Mouse (Mus musculus): ENCODE data around the gene Vps52. TPM values are rescaled to one million over a fixed set of nuclear protein-coding genes. Genes with fewer than 3 reads are reported as not detected.

The Vps52 gene
- polyA plus RNA-seq, 1 experiment from 2014 or later: 69.6 TPM

DNA sequence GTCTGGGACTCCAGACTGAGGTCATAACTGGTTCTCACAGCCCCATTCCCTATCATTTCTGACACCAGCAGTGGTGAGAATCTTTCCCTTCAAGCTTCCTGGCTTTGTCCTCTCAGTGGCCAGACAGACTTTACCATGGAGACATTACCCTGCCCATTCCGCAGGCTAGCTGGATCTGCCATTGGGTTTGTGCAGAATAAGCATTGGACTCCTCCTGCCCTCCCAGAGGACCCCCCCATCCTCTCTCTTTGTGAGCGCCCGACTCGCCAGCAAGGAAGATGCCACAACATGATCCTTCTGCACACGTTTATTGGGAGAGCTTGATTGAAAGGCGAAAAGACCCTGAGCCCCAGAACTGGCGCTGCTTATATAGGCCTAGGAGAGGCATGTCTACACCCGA lies 57.8 kb downstream of the Vps52 start:
- H3K36me3 ChIP-seq: peaks cover 16% of the 10 kb centered on the region
- ATAC-seq (ENCODE audit: low FRiP score): no peak
- no peak overlapping the region for H3K9ac ChIP-seq
- no peak overlapping the region for H3K27ac ChIP-seq
- H3K9me3 ChIP-seq: no peaks in the 10 kb centered on the region
- H3K4me3 ChIP-seq: no peak overlapping the region
- H3K27me3 ChIP-seq: no peaks in the 10 kb centered on the region
- H3K4me2 ChIP-seq: no peak overlapping the region
- H3K4me1 ChIP-seq (replicated peaks): no peaks in the 10 kb centered on the region
- 97% methylated on average over 8 of the region's 8 CpGs for WGBS

Other genes with a start within 250 kb of the Vps52 start
- gene March2, start 237.1 kb upstream of the Vps52 start, polyA plus RNA-seq (2015; fragmentation: Nextera tagmentation; extraction: Ambion mirVana): 68.4 and 69.1 TPM in 2 replicates
- gene Rab11b, start 195.3 kb upstream of the Vps52 start, polyA plus RNA-seq (2015; fragmentation: Nextera tagmentation; extraction: Ambion mirVana): 494 and 549 TPM in 2 replicates
- gene Angptl4, start 174.0 kb upstream of the Vps52 start, polyA plus RNA-seq (2015; fragmentation: Nextera tagmentation; extraction: Ambion mirVana): 23.5 and 24.7 TPM in 2 replicates
- gene Kank3, start 145.3 kb upstream of the Vps52 start, polyA plus RNA-seq (2015; fragmentation: Nextera tagmentation; extraction: Ambion mirVana): 37.4 and 40.5 TPM in 2 replicates
- 683 and 734 TPM in 2 replicates for gene Rps28, start 131.2 kb upstream of the Vps52 start, polyA plus RNA-seq (2015; fragmentation: Nextera tagmentation; extraction: Ambion mirVana)
- gene Ndufa7, start 131.2 kb upstream of the Vps52 start, polyA plus RNA-seq (2015; fragmentation: Nextera tagmentation; extraction: Ambion mirVana): 497 and 540 TPM in 2 replicates
- gene Cd320, start 112.7 kb upstream of the Vps52 start, polyA plus RNA-seq (2015; fragmentation: Nextera tagmentation; extraction: Ambion mirVana): 59.0 and 60.3 TPM in 2 replicates
- gene Gm7029, start 82.0 kb upstream of the Vps52 start, polyA plus RNA-seq (2015; fragmentation: Nextera tagmentation; extraction: Ambion mirVana): not detected in 2 replicates
- 1.8 and 2.1 TPM in 2 replicates for gene Kifc1, start 65.2 kb upstream of the Vps52 start, polyA plus RNA-seq (2015; fragmentation: Nextera tagmentation; extraction: Ambion mirVana)
- gene Platr17, start 50.7 kb upstream of the Vps52 start, polyA plus RNA-seq (2015; fragmentation: Nextera tagmentation; extraction: Ambion mirVana): 0.41 and 0.49 TPM in 2 replicates
- gene Daxx, start 46.4 kb upstream of the Vps52 start, polyA plus RNA-seq (2015; fragmentation: Nextera tagmentation; extraction: Ambion mirVana): 48.1 and 54.6 TPM in 2 replicates
- 26.8 and 29.2 TPM in 2 replicates for gene Tapbp, start 39.9 kb upstream of the Vps52 start, polyA plus RNA-seq (2015; fragmentation: Nextera tagmentation; extraction: Ambion mirVana)
- gene Zbtb22, start 39.9 kb upstream of the Vps52 start, polyA plus RNA-seq (2015; fragmentation: Nextera tagmentation; extraction: Ambion mirVana): 16.8 and 18.7 TPM in 2 replicates
- gene Rgl2, start 26.3 kb upstream of the Vps52 start, polyA plus RNA-seq (2015; fragmentation: Nextera tagmentation; extraction: Ambion mirVana): 56.7 and 56.9 TPM in 2 replicates
- gene Pfdn6, start 15.5 kb upstream of the Vps52 start, polyA plus RNA-seq (2015; fragmentation: Nextera tagmentation; extraction: Ambion mirVana): 186 and 199 TPM in 2 replicates
- gene Wdr46, start 15.2 kb upstream of the Vps52 start, polyA plus RNA-seq (2015; fragmentation: Nextera tagmentation; extraction: Ambion mirVana): 24.3 and 25.2 TPM in 2 replicates
- gene B3galt4, start 4.3 kb upstream of the Vps52 start, polyA plus RNA-seq (2015; fragmentation: Nextera tagmentation; extraction: Ambion mirVana): 12.2 TPM in 2 replicates
- 928 and 950 TPM in 2 replicates for gene Rps18, start 189 bp downstream of the Vps52 start, polyA plus RNA-seq (2015; fragmentation: Nextera tagmentation; extraction: Ambion mirVana)
- gene H2-K1, start 44.5 kb downstream of the Vps52 start, polyA plus RNA-seq (2015; fragmentation: Nextera tagmentation; extraction: Ambion mirVana): 12.2 and 13.0 TPM in 2 replicates
- 19.2 and 21.5 TPM in 2 replicates for gene Ring1, start 68.9 kb downstream of the Vps52 start, polyA plus RNA-seq (2015; fragmentation: Nextera tagmentation; extraction: Ambion mirVana)
- 62.9 and 65.0 TPM in 2 replicates for gene H2-Ke6, start 72.2 kb downstream of the Vps52 start, polyA plus RNA-seq (2015; fragmentation: Nextera tagmentation; extraction: Ambion mirVana)
- 164 and 172 TPM in 2 replicates for gene Slc39a7, start 75.9 kb downstream of the Vps52 start, polyA plus RNA-seq (2015; fragmentation: Nextera tagmentation; extraction: Ambion mirVana)
- gene Rxrb, start 76.0 kb downstream of the Vps52 start, polyA plus RNA-seq (2015; fragmentation: Nextera tagmentation; extraction: Ambion mirVana): 56.8 and 59.2 TPM in 2 replicates
- 3.2 and 3.8 TPM in 2 replicates for gene Col11a2, start 83.6 kb downstream of the Vps52 start, polyA plus RNA-seq (2015; fragmentation: Nextera tagmentation; extraction: Ambion mirVana)
- gene H2-Oa, start 136.5 kb downstream of the Vps52 start, polyA plus RNA-seq (2015; fragmentation: Nextera tagmentation; extraction: Ambion mirVana): 0.18 TPM in 1 of 2 replicates, not detected in the other
- 14.4 and 16.9 TPM in 2 replicates for gene H2-DMa, start 163.7 kb downstream of the Vps52 start, polyA plus RNA-seq (2015; fragmentation: Nextera tagmentation; extraction: Ambion mirVana)
- gene Brd2, start 166.8 kb downstream of the Vps52 start, polyA plus RNA-seq (2015; fragmentation: Nextera tagmentation; extraction: Ambion mirVana): 127 and 129 TPM in 2 replicates
- gene H2-DMb2, start 187.5 kb downstream of the Vps52 start, polyA plus RNA-seq (2015; fragmentation: Nextera tagmentation; extraction: Ambion mirVana): 0.27 TPM in 2 replicates
- 0.60 and 0.84 TPM in 2 replicates for gene H2-DMb1, start 197.3 kb downstream of the Vps52 start, polyA plus RNA-seq (2015; fragmentation: Nextera tagmentation; extraction: Ambion mirVana)
- gene Tap1, start 231.7 kb downstream of the Vps52 start, polyA plus RNA-seq (2015; fragmentation: Nextera tagmentation; extraction: Ambion mirVana): 1.1 and 1.3 TPM in 2 replicates
- 0.89 and 1.5 TPM in 2 replicates for gene Psmb9, start 232.0 kb downstream of the Vps52 start, polyA plus RNA-seq (2015; fragmentation: Nextera tagmentation; extraction: Ambion mirVana)
- 2.7 and 3.7 TPM in 2 replicates for gene Psmb8, start 241.9 kb downstream of the Vps52 start, polyA plus RNA-seq (2015; fragmentation: Nextera tagmentation; extraction: Ambion mirVana)
- gene Tap2, start 247.7 kb downstream of the Vps52 start, polyA plus RNA-seq (2015; fragmentation: Nextera tagmentation; extraction: Ambion mirVana): 2.1 and 2.2 TPM in 2 replicates

All from hindbrain, embryonic 13.5 days (tissue).